Mouse (Mus musculus): ENCODE results near the gene Pigf. TPM values are rescaled to one million over a fixed set of nuclear protein-coding genes. Genes with fewer than 3 reads are reported as not detected.
A peak's percentile ranks its signal among the peaks of the same experiment; 100 is the strongest.

Gene Pigf
- polyA plus RNA-seq, 1 experiment: 11.7 TPM

GRCm38 (mm10) chr17:86963586-86963902, 61.7 kb downstream of the Pigf start:
- TF ChIP-seq CTCF (conservative IDR thresholded peaks at IDR 0.05; ENCODE audit: insufficient read depth, insufficient read length, low read depth, low read length) (no peak), POLR2A (IDR thresholded peaks at IDR 0.05; ENCODE audit: low read depth, low read length) (no peak)
- Histone ChIP-seq H3K4me1 (ENCODE audit: control insufficient read depth, insufficient read depth, low read length) (peaks cover 12% of the 10 kb centered on the region; the same call in 1 of the 2 replicates), H3K4me3 (ENCODE audit: insufficient read depth, low read depth, low read length) (peak overlapping the region; percentile 92), H3K27me3 (replicated peaks; ENCODE audit: control insufficient read depth, insufficient read depth, low read length) (no peaks in the 10 kb centered on the region), H3K27ac (ENCODE audit: insufficient read depth, low read depth, low read length) (peak overlapping the region; percentile 62), H3K36me3 (ENCODE audit: control insufficient read depth, insufficient read depth, low read length) (no peaks in the 10 kb centered on the region)
- WGBS: under 1% methylated on average over 25 of the region's 26 CpGs
- no peak for DNase-seq

- no peaks in the 10 kb centered on the region for H3K27me3 ChIP-seq (replicated peaks; ENCODE audit: control insufficient read depth, insufficient read depth, low read length)
- no peaks in the 10 kb centered on the region for H3K36me3 ChIP-seq (ENCODE audit: control insufficient read depth, insufficient read depth, low read length)
- TF ChIP-seq POLR2A (IDR thresholded peaks at IDR 0.05; ENCODE audit: low read depth, low read length): peak; percentile 3
- no peak for TF ChIP-seq CTCF (conservative IDR thresholded peaks at IDR 0.05; ENCODE audit: insufficient read depth, insufficient read length, low read depth, low read length)
- H3K27ac ChIP-seq (ENCODE audit: insufficient read depth, low read depth, low read length): peak within 1 kb of the TSS; percentile 71
- under 1% methylated on average over 85 of the region's 86 CpGs for WGBS
- peaks cover 12% of the 10 kb centered on the region; the same call in 1 of the 2 replicates for H3K4me1 ChIP-seq (ENCODE audit: control insufficient read depth, insufficient read depth, low read length)
- peak; percentile 95 for DNase-seq
- H3K4me3 ChIP-seq (ENCODE audit: insufficient read depth, low read depth, low read length): peak within 1 kb of the TSS; percentile 92
Measured at GRCm38 (mm10) chr17:86962894-86963585, 62.2 kb downstream of the Pigf start, which contains the start of gene Rhoq. Gene Rhoq (plus strand): TSS chr17:86963082.

GRCm38 (mm10) chr17:86962297-86962893, 62.8 kb downstream of the Pigf start:
- Histone ChIP-seq H3K27ac (ENCODE audit: insufficient read depth, low read depth, low read length) (peak overlapping the region; percentile 71), H3K4me1 (ENCODE audit: control insufficient read depth, insufficient read depth, low read length) (peaks cover 12% of the 10 kb centered on the region; the same call in 1 of the 2 replicates), H3K4me3 (ENCODE audit: insufficient read depth, low read depth, low read length) (peak overlapping the region; percentile 92), H3K36me3 (ENCODE audit: control insufficient read depth, insufficient read depth, low read length) (no peaks in the 10 kb centered on the region), H3K27me3 (replicated peaks; ENCODE audit: control insufficient read depth, insufficient read depth, low read length) (no peaks in the 10 kb centered on the region)
- peak; percentile 93 for DNase-seq
- WGBS: under 1% methylated on average over 24 of the region's 24 CpGs
- TF ChIP-seq POLR2A (IDR thresholded peaks at IDR 0.05; ENCODE audit: low read depth, low read length) (no peak), CTCF (conservative IDR thresholded peaks at IDR 0.05; ENCODE audit: insufficient read depth, insufficient read length, low read depth, low read length) (peak; percentile 71)

- DNase-seq: peak; percentile 63
- H3K27ac ChIP-seq (ENCODE audit: insufficient read depth, low read depth, low read length): 0 out of 2 replicates have a peak overlapping the region, but pooled peaks have one; percentile 19
- TF ChIP-seq CTCF (conservative IDR thresholded peaks at IDR 0.05; ENCODE audit: insufficient read depth, insufficient read length, low read depth, low read length): no peak
Measured at GRCm38 (mm10) chr17:86961301-86961841, 63.8 kb downstream of the Pigf start.

GRCm38 (mm10) chr17:86957968-86958367, 67.2 kb downstream of the Pigf start:
- no peak overlapping the region for H3K4me3 ChIP-seq (ENCODE audit: insufficient read depth, low read depth, low read length)
- TF ChIP-seq POLR2A (IDR thresholded peaks at IDR 0.05; ENCODE audit: low read depth, low read length) (no peak), CTCF (conservative IDR thresholded peaks at IDR 0.05; ENCODE audit: insufficient read depth, insufficient read length, low read depth, low read length) (no peak)
- H3K4me1 ChIP-seq (ENCODE audit: control insufficient read depth, insufficient read depth, low read length): peaks cover 3% of the 10 kb centered on the region; the same call in 1 of the 2 replicates
- DNase-seq: no peak
- WGBS: 85% methylated on average over 14 of the region's 14 CpGs
- no peaks in the 10 kb centered on the region for H3K27me3 ChIP-seq (replicated peaks; ENCODE audit: control insufficient read depth, insufficient read depth, low read length)
- no peak overlapping the region for H3K27ac ChIP-seq (ENCODE audit: insufficient read depth, low read depth, low read length)
- H3K36me3 ChIP-seq (ENCODE audit: control insufficient read depth, insufficient read depth, low read length): no peaks in the 10 kb centered on the region

More at GRCm38 (mm10) chr17:86961301-86961841, 63.8 kb downstream of the Pigf start:
- WGBS: 38% methylated on average over 8 of the region's 8 CpGs
- no peaks in the 10 kb centered on the region for H3K27me3 ChIP-seq (replicated peaks; ENCODE audit: control insufficient read depth, insufficient read depth, low read length)
- H3K4me1 ChIP-seq (ENCODE audit: control insufficient read depth, insufficient read depth, low read length): peaks cover 12% of the 10 kb centered on the region; the same call in 1 of the 2 replicates
- H3K36me3 ChIP-seq (ENCODE audit: control insufficient read depth, insufficient read depth, low read length): no peaks in the 10 kb centered on the region
- H3K4me3 ChIP-seq (ENCODE audit: insufficient read depth, low read depth, low read length): no peak overlapping the region

- H3K4me1 ChIP-seq (ENCODE audit: control insufficient read depth, insufficient read depth, low read length): peaks cover 3% of the 10 kb centered on the region; the same call in 1 of the 2 replicates
- no peaks in the 10 kb centered on the region for H3K27me3 ChIP-seq (replicated peaks; ENCODE audit: control insufficient read depth, insufficient read depth, low read length)
- no peaks in the 10 kb centered on the region for H3K36me3 ChIP-seq (ENCODE audit: control insufficient read depth, insufficient read depth, low read length)
- WGBS: 87% methylated on average over 5 of the region's 5 CpGs
- TF ChIP-seq CTCF (conservative IDR thresholded peaks at IDR 0.05; ENCODE audit: insufficient read depth, insufficient read length, low read depth, low read length): no peak
- no peak for TF ChIP-seq POLR2A (IDR thresholded peaks at IDR 0.05; ENCODE audit: low read depth, low read length)
- H3K27ac ChIP-seq (ENCODE audit: insufficient read depth, low read depth, low read length): no peak overlapping the region
- H3K4me3 ChIP-seq (ENCODE audit: insufficient read depth, low read depth, low read length): no peak overlapping the region
- DNase-seq: no peak
Measured at GRCm38 (mm10) chr17:86957239-86957638, 68.0 kb downstream of the Pigf start.

- TF ChIP-seq CTCF (conservative IDR thresholded peaks at IDR 0.05; ENCODE audit: insufficient read depth, insufficient read length, low read depth, low read length): no peak
- no peak for TF ChIP-seq POLR2A (IDR thresholded peaks at IDR 0.05; ENCODE audit: low read depth, low read length)
- DNase-seq: no peak
- Histone ChIP-seq H3K36me3 (ENCODE audit: control insufficient read depth, insufficient read depth, low read length) (no peaks in the 10 kb centered on the region), H3K4me3 (ENCODE audit: insufficient read depth, low read depth, low read length) (no peak overlapping the region), H3K27ac (ENCODE audit: insufficient read depth, low read depth, low read length) (no peak overlapping the region), H3K4me1 (ENCODE audit: control insufficient read depth, insufficient read depth, low read length) (no peaks in the 10 kb centered on the region), H3K27me3 (replicated peaks; ENCODE audit: control insufficient read depth, insufficient read depth, low read length) (no peaks in the 10 kb centered on the region)
- WGBS: 78% methylated on average over 6 of the region's 6 CpGs
Measured at GRCm38 (mm10) chr17:86948801-86949200, 76.4 kb downstream of the Pigf start.
